Mouse (Mus musculus) testis, postnatal 10 days (tissue): ENCODE results near the gene 2610528A11Rik.

Experiments
- DNase-seq: peaks from one replicate; pipeline ENCODE4 v3.0.0; 2021; ENCODE audit warnings: low spot score

Gene 2610528A11Rik

GRCm38 (mm10) chr14:37094436-37094835 is 19.4 kb downstream of the 2610528A11Rik start:
- DNase-seq = no peak

DNA sequence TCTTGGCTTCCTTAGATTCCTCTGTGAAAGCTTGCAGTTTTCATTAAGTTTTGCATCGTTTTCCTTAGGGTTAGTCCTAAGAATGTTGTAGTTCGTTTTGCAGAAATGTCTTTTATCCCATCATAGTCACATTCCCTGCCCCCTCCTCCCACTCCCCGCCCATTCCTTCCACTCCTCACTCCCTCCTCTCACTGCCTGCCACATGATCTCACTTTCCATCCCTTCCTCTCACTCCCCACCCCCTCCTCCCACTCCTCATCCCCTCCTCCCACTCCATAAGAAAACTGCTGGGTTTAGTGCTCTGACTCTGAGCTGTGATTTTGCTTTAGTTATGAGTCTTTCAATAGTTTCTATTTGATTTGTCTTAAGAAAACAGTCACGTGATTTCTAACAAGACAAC is 30.1 kb downstream of the 2610528A11Rik start:
- no peak for DNase-seq

DNA sequence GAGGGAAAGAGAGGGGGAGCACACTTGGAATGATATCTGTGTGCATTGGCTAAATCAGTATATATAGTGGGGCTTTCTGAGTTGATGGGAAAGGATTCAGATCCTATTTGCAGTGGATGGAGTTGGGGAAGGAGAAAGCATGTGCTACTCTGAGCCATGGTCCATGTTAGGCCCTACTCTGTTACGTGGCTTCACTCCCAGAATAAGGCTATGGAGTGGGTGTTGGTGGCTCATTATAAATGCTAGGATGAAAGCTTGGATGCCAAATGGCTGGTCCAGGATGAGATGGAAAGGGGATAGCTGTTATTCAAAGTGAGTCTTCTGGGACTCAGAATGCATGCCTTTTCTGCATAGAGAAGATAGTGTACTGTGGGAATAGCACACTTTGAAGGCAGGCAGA is 33.1 kb downstream of the 2610528A11Rik start:
- no peak for DNase-seq

GRCm38 (mm10) chr14:37068516-37068915 is 45.3 kb downstream of the 2610528A11Rik start:
- peak; percentile 86 for DNase-seq

DNA sequence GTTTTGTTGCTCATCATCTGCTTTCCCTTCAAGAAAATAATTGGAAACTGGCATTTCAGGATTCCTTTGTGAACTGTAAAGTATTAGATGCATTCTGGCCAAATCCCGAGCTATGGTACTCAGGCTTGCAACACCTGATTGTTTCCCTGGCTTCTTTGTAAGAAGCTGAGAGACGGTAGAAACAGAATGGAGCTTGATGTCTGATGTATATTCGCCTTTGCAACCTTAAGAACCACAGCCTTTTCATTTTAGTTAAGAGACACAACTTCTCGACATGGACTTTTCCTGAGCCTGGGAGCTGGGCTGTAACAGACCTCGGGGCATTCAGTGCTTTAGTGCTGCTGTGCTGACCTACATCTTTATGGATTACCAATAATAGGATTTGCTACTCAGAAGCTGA is 46.2 kb downstream of the 2610528A11Rik start, which contains the start of gene Lrit2:
Gene Lrit2 (plus strand): TSS at position 301 of the 400 bp plus-strand sequence.
- DNase-seq = no peak

- no peak for DNase-seq
Observed at GRCm38 (mm10) chr14:37066636-37067035, 47.2 kb downstream of the 2610528A11Rik start.

DNA sequence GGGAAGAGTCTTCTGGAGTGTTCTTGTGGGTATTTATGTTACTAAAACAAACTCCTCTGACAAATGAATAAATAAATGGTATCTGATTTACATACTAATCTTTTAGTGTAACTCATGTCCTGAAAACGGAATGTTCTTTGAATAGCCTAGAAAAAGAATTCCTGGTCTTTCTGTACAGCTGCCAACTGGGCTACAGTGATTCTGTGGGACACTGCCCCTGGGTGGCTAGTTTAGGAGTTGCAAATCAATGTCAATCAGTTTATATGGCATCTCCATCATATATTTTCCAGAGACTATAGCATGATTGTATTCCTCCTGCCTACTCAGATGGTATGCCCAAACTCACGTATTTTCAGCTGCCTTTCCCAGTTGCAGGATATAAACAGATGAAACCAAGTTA is 49.0 kb downstream of the 2610528A11Rik start:
- DNase-seq = no peak
